Mouse (Mus musculus): ENCODE results near the gene BC028528.
A peak's percentile ranks its signal among the peaks of the same experiment; 100 is the strongest.
"Not testable (repeated sequence)": the region's sequence is repeated elsewhere in the genome, so short reads cannot be mapped to it uniquely, and the experiment has no call there.

Gene BC028528

DNA sequence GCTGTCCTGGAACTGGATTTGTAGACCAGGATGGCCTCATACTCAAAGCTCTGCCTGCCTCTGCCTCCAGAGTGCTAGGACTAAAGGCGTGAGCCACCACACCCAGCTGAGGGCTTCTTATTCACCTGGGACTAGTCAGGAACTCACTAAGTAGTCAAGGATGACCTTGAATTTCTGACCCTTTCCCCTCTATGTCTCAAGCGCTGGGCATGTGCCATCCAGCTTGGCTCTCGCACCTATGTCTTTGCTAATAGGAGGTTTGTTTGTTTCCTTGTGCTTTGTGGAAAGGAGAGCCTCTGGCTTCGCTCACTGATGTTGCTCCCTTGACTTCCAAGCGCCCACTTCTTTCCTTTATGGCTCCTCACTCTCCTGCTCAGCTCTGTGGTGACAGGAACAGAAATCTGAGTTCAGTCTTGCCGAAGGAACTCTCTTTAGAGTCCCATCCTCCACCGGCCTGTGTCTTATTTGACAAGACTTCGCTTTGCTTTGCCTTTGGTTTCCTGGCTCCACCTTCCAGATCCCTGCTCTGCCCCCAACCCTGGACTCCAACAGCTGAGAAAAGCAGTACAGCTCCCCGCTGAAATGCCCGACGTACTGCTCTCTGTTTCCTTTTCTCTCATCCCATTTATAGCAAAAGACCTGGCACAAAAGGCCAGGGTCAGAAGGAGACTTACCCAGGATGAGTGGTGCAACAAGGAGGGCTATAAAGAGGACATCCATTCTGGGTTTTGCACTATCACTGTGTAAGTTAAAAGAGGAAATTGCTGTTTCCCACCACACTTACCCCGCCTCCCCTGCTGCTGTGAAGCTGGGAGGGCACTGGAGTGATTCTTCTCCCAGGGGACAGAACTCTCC lies at the start of gene BC028528:
Gene BC028528, minus strand, starts transcription at position 795 of the 855 bp plus-strand sequence.
- DNase-seq (ENCODE audit: low read depth, low spot score), result no peak

DNA sequence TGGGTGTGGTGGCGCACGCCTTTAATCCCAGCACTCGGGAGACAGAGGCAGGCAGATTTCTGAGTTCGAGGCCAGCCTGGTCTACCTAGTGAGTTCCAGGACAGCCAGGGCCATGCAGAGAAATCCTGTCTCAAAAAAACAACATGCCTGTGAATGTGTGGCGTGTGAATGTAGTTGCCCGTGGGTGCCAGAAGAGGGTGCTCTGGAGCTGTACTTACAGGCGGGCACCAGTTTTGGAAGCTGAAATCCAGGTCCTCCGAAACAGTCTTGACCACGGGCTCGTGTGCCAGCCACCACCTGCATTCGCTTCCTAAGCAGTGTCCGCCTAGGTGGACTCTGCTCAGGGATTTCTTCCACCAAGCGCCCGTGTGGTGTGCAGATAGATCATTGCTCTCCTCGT lies 47.0 kb upstream of the BC028528 start:
- DNase-seq (ENCODE audit: low read depth, low spot score), result no peak

DNA sequence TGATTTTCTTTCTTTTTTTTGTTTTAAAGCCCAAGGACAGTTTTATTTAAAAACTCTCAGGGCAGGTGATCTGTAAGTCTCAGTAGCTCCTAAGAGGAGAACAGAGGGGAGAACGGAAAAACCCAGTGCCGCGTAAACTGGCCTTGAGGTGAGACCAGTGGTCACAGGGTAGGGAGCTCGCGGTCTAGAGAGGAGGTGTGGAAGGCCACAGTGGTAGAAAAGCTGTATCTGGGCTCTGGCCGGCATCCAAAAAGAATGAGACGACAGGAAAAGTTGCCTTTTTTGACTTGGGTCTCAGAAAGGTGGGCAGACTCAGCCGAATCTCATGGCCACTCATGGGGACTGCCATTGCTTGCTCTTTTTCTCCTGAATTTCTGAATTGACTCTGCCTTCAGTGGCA lies 46.4 kb upstream of the BC028528 start:
- DNase-seq (ENCODE audit: low read depth, low spot score), result no peak

DNA sequence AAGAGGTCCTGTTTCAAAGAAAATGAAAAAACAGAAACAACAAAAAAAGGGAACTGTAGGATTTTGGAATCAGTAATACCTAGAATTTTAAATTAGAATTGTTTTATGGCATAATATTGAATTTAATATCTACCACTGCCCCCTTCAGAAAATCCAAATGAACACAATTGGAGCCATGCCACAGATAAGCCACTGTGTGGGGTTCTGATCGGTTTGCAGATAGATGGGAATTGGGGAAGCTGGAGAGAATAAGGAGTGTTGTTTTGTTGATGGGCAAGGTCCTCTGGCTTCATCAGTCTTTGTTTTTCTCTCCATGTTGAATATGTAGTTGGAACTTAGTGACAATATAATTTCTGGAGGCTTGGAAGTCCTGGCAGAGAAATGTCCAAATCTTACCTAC lies 42.6 kb upstream of the BC028528 start:
- DNase-seq (ENCODE audit: low read depth, low spot score), result no peak

DNA sequence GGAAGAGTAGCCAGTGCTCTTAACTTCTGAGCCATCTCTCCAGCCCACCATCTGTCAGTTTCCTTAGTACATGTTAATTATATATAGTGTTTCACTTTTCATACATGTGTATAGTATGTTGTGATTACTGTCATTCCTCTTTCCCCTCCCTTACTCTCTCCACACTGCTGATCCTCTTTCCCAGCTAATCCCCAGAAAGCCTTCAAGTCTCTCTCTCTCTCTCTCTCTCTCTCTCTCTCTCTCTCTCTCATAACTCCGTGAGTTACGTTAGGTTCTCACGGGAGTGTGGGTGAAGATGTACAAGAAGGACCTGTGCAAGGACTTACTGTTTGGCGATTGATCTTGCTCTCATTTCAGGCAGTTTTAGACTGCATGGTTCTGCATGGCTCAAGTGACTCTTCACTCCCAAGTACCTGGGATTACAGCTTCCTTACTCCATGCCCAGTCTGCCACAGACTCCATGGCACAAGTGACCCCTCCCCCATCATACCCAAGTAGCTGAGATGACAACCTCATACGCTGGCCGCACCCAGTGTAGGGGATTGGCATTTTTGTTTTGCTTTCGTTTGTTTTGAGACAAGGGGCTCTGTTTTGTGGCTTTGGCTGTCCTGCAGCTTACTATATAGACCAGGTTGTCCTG lies 41.4 kb upstream of the BC028528 start:
- DNase-seq (ENCODE audit: low read depth, low spot score), result no peak

DNA sequence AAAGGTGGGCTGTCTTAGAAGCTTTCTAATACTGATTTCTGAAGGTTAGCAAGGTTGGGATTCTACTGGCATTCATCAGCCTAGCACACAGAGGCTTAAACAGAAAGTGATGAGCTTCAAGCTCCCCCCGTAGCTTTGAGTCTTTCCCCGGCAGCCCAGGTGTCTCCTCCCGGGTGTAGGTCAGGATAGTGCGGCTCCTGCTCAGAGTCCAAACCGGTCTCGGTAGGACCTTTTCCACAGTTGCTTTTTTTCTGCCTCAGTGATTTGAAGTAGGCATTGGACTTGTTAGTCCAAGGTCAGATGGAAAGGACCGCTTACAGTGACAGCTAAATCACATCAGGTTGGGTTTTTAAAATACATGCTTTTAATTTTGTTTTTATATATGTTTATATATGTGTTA lies 40.8 kb upstream of the BC028528 start:
- DNase-seq (ENCODE audit: low read depth, low spot score), result no peak

DNA sequence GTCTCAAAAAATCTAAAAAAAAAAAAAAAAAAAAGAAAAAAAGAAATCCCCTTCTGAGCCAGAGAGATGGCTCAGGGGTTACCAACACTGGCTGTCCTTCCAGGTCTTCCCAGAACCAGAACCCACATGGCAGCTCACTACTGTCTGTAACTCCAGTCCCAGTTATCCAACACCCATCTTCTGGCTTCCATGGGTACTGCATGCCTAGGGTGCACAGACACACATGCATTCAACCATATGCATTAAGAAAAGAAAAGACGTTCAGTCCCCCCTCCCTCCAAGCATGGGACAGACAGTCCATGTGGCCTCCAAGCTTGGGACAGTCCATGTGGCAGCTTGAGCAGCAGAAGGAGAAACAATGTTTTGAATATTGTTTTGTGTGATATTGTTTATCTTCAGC lies 40.4 kb upstream of the BC028528 start:
- no peak for DNase-seq (ENCODE audit: low read depth, low spot score)

DNA sequence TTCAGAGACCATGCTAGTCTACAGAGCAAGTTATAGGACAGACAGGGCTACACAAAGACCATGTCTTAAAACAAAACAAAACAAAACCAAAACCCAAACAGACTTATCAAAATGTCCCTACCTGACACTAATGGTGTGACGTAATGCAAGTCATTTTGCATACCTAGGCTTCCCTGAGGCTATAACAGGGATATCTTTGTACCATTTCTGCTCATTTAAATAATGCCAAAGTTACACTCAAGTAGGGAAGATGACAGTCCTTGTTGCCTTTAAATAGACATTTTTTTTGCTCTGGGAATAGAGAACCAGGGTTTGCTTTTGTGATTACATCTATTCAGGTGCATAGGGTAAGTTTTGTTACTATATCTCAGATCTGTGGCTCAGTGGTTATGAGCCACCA lies 39.7 kb upstream of the BC028528 start:
- no peak for DNase-seq (ENCODE audit: low read depth, low spot score)

DNA sequence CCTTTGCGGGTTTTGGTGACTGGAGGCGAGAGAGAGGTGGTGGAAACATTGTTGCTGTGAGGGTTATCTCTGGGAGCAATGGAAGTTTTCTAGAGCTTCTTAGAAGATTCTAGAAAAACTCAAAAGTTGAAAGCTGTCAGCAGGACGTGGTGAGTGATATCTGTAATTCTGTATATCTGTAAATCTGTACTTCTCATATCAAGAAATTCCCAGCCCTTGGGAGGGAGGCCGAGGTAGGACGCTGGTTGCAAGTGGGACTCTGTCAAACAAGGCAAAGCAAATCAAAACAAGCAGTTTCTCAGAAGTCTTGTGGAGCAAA lies 38.6 kb upstream of the BC028528 start:
- no peak for DNase-seq (ENCODE audit: low read depth, low spot score)

DNA sequence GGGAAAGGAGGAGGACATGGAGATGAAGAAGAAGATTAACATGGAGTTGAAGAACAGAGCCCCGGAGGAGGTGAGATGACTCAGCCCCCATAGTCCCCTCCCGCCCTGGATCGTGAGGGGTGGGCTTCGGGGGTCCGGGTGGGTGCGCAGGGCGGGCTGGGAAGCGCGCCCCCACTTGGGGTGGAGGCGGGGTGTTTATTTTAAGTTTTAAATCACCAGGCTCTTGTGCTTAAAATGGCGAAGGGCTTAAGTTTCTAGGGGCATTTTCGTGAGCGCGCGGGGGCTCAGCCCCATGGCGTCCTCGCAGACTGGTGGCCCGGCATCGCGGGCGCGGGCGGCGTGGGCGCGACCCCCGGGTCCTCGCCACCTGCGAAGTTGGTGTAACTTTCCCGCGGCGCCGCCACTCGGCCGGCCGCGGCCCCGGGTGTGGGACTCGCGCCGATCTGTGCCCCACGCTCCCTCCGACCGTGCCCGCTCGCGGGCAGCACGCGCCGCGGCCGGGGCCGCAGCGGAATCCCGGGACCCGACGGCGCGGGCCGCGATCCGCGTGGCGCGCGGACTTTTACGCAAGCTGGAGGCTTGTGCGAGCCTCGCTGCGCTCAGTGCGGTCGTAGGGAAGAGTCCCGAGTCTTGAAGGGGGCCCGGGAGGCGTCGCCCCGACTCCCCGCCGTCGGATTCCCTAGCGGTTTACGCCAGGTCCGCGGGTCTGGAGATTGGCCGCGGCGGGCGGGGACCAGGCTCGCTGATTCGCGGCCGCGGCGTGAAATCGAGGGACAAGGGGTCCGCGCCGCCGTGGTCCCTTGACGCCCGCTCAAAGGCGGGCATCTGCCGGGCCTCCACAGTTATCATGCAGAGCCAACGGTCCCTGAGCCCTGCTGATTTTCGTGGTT lies 38.0 kb upstream of the BC028528 start:
- no peak for DNase-seq (ENCODE audit: low read depth, low spot score)

DNA sequence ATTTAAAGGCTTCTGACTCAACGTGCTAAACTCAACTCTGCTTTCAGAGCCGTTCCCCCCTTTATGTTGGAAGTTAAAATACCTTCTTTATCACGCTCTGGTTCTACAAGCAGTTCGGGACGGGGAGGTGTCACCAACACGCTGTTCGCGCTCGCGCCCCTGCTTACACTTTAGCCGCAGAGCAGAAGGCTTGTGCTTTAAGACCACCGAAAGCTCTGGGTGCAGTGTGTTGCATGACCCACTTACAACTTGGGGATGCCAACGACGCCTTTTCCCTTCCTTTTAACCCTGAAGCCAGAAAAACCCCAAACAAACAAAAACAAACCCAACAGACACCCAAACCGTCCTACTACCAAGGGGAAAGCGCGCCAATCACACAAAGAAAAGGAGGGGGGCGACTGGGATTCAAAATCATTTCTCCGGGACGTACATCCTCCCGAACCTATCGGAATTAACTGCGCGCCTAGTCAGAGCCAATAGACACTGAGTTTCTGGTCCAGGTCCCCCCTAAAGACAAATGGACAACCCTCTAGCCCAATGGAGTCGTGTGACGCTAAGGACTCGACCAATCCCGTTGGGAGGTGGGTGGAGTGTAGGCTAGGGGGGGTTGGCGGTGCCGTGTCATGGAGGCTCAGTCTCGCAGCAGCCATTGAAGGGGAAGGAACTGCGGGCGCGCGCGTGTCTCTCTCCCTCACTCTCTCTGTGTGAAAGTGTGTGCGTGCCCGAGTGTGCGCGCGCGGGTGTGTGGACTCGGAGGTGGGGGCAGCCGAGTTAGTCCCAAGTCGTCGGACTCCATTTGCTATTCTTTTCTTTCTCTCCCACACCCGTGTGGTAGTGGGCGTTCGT lies 37.1 kb upstream of the BC028528 start, which contains the start of gene Anp32e:
Gene Anp32e, plus strand, starts transcription at position 589 of the 846 bp plus-strand sequence.
- DNase-seq (ENCODE audit: low read depth, low spot score), result peak; percentile 94

DNA sequence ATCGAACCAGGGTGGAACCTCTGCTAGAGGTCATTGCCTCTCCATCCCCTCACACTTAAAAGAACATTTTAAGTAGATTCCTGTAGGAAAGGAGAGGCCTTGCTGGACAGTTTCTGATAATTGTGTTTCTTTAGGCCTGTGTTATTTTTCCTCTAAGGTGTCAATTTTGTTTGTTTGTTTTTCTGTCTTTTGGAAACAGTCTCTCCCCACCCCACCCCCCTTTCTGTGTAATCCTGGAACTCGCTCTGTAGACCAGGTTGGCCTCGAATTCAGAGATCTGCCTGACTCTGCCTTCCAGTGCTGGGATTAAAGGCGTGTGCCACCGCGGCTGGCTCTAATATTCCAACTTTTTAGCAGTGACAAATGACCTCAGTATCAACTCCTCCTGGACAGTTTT lies 36.5 kb upstream of the BC028528 start:
- no peak for DNase-seq (ENCODE audit: low read depth, low spot score)

DNA sequence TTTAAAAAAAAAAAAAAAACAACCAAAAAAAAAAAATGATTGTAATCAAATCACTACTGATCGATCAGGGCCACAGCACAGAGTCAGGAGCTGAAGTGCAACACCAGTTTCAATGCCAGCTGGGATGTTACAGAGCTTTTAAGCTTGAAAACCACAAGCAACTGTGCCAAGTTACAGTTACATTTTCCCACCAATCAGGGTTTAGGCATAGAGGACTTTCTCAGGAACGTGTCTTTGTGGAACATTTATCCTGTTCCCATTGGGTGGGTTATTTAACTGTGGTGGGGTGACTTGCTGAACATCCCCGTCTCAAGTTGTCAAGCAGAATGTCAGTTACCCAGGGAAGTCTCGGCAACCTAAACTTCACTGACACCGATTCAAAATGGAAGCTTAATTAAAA lies 33.3 kb upstream of the BC028528 start:
- no peak for DNase-seq (ENCODE audit: low read depth, low spot score)

DNA sequence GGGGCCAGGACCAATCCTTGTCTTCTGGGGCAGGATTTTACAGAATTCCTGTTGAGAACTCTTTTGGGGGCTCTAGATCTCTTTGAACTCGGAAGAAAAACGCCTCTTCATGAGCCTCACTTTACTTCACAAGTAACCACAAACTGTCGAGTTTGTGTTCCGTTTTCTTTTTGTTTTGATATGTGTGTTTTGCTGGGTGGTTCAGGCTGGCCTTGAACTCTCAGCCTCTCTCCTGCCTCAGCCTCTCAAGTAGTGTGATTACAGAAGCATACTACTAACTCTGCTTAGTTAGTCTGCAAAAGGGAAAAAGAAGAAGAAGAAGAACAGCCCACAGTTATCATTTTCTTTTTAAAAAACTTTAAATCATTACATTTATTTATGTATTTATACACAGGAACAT lies 32.4 kb upstream of the BC028528 start:
- DNase-seq (ENCODE audit: low read depth, low spot score), result no peak

DNA sequence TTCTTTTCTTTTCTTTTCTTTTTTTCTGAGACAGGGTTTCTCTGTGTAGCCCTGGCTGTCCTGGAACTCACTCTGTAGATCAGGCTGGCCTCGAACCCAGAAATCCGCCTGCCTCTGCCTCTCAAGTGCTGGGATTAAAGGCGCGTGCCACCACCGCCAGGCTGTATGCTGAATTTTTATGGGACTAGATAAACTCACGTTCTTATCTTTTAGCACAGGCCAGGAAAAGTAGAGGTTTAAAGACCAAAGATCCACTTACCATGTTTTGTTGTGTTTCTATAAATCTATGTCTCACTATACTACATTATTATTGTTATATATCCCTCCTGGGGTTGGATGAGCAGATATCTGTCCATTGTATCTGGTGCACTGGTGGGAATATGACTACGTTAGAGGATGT lies 31.6 kb upstream of the BC028528 start:
- DNase-seq (ENCODE audit: low read depth, low spot score), result not testable (repeated sequence)

DNA sequence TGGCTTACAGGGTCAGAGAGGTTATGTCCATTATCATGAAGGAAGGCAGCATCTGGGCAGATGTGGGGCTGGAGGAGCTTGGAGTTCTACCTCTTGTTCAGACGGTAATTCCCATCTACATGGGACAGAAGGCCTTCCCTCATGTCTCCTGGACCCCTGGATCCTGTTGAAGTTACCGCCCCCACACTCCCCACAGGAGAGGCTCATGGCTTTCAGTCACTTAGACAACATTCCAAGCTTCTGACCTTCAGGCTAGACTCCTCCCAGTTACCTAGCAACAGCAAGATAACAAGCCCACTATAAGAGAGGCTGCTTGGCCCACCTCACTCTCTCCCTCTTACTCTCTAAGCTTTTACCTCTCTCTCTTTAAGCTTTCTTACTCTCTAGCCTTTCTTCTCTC lies 28.7 kb upstream of the BC028528 start:
- DNase-seq (ENCODE audit: low read depth, low spot score), result not testable (repeated sequence)

DNA sequence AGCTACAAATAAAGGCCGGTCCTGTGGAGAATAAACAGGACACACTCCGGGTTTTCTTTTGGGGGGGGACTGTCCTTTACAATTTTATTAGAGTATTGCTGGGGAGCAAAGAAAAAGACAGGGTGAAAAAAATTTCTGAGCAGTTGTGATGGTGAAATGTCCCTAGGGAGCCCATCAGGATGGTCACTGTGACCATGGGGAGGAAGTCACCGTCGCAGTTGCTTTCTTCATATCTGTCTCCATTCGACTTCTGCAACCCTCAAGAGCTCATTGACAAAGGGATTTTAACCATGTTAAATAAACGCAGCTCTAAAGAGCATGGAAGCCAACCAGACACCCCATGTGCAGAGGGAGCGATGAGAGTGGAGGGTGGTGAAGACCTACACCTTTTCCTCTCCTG lies 25.0 kb upstream of the BC028528 start:
- DNase-seq (ENCODE audit: low read depth, low spot score), result no peak

DNA sequence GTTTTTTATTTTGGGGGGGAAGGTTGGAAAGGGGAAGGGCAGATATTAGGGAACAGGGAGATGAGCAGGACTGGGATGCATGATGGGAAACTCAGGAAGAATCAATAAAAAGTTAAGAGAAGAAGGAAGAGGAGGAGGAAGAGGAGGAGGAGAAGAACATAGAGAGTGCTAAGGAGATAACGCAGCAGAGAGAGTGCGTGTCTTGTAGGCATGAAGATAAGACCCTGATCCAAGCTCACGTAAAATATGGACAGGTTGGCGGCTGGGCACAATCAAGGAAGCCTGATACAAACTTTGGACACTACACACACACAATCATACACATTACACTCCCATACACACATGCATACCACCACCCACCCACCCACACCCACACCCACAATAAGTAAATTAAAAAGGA lies 22.9 kb upstream of the BC028528 start:
- no peak for DNase-seq (ENCODE audit: low read depth, low spot score)

DNA sequence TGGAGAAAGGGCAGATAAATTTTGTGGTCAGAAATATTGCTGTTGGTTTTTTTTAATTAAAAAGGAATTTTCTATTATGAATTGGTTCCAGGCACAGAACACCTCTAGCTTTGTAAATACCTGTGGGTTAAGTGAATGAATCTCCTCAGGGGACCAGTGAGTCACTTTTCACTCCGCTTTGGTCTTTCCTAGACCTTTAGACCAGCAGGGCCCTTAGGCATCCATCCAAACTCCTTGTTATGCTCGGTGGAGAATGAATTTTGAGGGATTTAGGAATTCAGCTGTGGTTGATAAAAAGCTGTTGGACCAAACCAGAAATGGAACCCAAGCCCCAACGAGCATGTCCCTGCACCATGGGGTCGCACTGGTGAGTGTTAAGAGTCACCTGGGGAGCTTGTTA lies 15.8 kb upstream of the BC028528 start:
- DNase-seq (ENCODE audit: low read depth, low spot score), result no peak

DNA sequence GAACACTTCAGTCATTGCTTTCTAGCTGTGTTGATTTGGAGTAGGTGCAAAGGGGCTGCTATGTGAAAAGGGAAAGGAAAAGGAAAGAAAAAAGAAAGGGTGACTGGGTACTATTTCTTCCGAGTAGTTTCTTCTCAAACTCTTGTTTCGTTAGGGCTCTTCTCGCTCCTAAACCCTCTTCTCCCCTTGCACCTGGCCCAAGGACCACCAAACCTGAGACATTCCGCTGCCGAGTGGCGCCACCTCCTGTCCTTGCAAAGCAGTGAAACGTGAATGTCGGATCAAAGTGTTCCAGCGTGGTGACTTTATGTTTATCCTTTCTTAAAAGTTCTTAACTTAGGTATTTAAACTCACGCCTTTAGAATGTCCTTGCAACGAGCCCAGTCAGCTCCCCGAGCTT lies 15.1 kb upstream of the BC028528 start:
- DNase-seq (ENCODE audit: low read depth, low spot score), result no peak

DNA sequence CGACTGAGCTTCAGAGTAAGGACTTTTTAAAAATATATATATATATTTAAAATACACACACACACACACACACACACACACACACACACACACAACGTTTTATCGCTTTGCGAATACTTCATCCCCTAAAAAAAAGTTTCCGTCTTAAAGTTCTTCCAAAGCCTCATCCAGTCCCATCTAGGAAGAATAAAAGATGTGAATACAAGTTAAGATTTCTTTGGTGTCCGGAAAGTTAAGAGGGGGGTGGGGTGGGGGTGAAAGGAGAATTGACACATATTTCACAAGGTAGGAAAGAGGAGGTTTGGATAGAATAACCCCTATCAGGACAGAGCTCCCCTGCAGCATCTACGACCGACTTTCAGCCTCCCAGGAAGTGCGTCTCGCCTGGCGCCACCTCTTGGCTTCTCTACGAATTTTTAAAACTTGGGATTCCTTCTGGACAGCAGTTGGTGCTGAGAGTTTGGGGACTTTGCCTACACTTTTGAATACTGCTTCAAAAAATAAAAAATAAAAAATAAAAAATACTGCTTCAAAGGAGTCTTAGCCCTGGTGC lies 14.2 kb upstream of the BC028528 start:
- DNase-seq (ENCODE audit: low read depth, low spot score), result no peak
